Mouse (Mus musculus): ENCODE measurements around the gene Lancl1.

DNA sequence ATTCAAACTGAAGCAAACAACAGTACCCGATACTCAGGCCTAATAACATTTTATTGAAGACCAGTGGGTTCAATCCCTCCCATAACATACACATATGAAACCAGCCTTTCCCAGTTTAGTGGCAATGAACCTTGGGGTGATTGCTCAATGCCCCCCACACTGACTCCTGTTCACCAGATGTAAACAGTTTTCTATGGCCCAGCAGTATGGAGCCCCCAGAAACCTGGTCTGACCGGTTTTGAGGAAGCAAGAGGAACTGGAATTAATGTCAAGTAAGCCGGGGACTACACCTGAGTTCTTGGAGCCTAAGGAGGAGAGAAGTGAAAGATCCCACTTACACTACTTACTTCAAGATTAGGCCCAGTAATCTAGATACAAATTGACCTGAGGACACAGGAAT, 38.2 kb downstream of the Lancl1 start:
- TF ChIP-seq CTCF (IDR thresholded peaks at IDR 0.05; ENCODE audit: low read depth, low read length), result no peak
- no peak for TF ChIP-seq POLR2A (IDR thresholded peaks at IDR 0.05; ENCODE audit: extremely low read depth, insufficient read depth, low read length)
